Mouse (Mus musculus) CH12.LX (cell line): ENCODE results near the gene Bcor. TPM values are rescaled to one million over a fixed set of nuclear protein-coding genes. Genes with fewer than 3 reads are reported as not detected.

ENCODE experiments used
- DNase-seq: peaks from one replicate; pipeline ENCODE4 v3.0.0-alpha.2; 2013; ENCODE audit errors: extremely low read depth
- H3K27ac ChIP-seq: 2 replicates; pipeline ENCODE4 v1.5.1; 2012; ENCODE audit warnings: low read depth, mild to moderate bottlenecking, control low read depth, moderate library complexity; ENCODE audit not compliant: insufficient read depth
- H3K27me3 ChIP-seq: replicated peaks from 2 replicates; pipeline ENCODE3; 2012; ENCODE audit warnings: inconsistent platforms
- H3K36me3 ChIP-seq, 2 experiments: replicated peaks in 1 of 2; 2 replicates each; pipeline versions ENCODE3 to v1.6.1; 2012; ENCODE audit warnings: inconsistent platforms in 1 of 2, low read length in 1 of 2, mild to moderate bottlenecking in 1 of 2, mixed read lengths in 1 of 2, moderate library complexity in 1 of 2; ENCODE audit not compliant: control insufficient read depth in 1 of 2, insufficient read depth in 1 of 2
- H3K4me1 ChIP-seq, 2 experiments: 2 replicates each; pipeline ENCODE4 v1.6.1; 2012; ENCODE audit warnings: inconsistent platforms in 1 of 2, moderate library complexity in 1 of 2; ENCODE audit not compliant: insufficient read depth in 2 of 2, control insufficient read depth in 1 of 2
- H3K4me2 ChIP-seq: 2 replicates; pipeline ENCODE4 v1.6.1; 2012; ENCODE audit warnings: low read depth, mild to moderate bottlenecking, control low read depth; ENCODE audit not compliant: poor library complexity, insufficient read depth, severe bottlenecking
- H3K4me3 ChIP-seq, 3 experiments: fragments of 150-350 bp in 1 of 3; sonication (generic) in 1 of 3; replicated peaks in 1 of 3; 2 replicates each; pipeline versions ENCODE3 to v1.5.1; 2011 to 2012; ENCODE audit warnings: low read depth in 2 of 3, low read length in 2 of 3, mild to moderate bottlenecking in 2 of 3, moderate library complexity in 2 of 3, control low read depth in 1 of 3, improper control_type of control experiment in 1 of 3, inconsistent platforms in 1 of 3, mixed read lengths in 1 of 3; ENCODE audit not compliant: poor library complexity in 1 of 3
- H3K79me2 ChIP-seq: replicated peaks from 2 replicates; pipeline ENCODE4 v1.6.1; 2012; ENCODE audit warnings: mild to moderate bottlenecking, moderate library complexity; ENCODE audit not compliant: control insufficient read depth, poor library complexity, insufficient read depth, severe bottlenecking; ENCODE audit errors: extremely low read depth
- H3K9ac ChIP-seq: 2 replicates; pipeline ENCODE4 v1.6.1; 2012; ENCODE audit warnings: low read depth, mild to moderate bottlenecking, control low read depth, moderate library complexity; ENCODE audit not compliant: insufficient read depth
- H3K9me3 ChIP-seq: replicated peaks from 2 replicates; pipeline ENCODE3; 2012; ENCODE audit warnings: low read length, inconsistent platforms, mixed read lengths
- BHLHE40 ChIP-seq: IDR thresholded peaks from 2 replicates; pipeline ENCODE4 v1.6.1; 2011; ENCODE audit warnings: mild to moderate bottlenecking, low read depth, low read length, improper control_type of control experiment
- CHD1 ChIP-seq: IDR thresholded peaks from 2 replicates; pipeline ENCODE4 v1.6.1; 2012; ENCODE audit warnings: low read depth, low read length, improper control_type of control experiment, inconsistent platforms
- CTCF ChIP-seq, 2 experiments: IDR thresholded peaks in 1 of 2; conservative IDR thresholded peaks in 1 of 2; 2 replicates each; pipeline ENCODE4 v1.5.1; 2011 to 2012; ENCODE audit warnings: low read depth in 2 of 2, low read length in 2 of 2, improper control_type of control experiment in 1 of 2, inconsistent platforms in 1 of 2, mild to moderate bottlenecking in 1 of 2, moderate library complexity in 1 of 2
- E2F4 ChIP-seq: IDR thresholded peaks from 2 replicates; pipeline ENCODE4 v1.6.1; 2011; ENCODE audit warnings: low read depth, low read length, improper control_type of control experiment; ENCODE audit not compliant: insufficient replicate concordance
- EP300 ChIP-seq: IDR thresholded peaks from 2 replicates; pipeline ENCODE4 v1.6.1; 2011; ENCODE audit warnings: low read length, improper control_type of control experiment
- HCFC1 ChIP-seq: IDR thresholded peaks from 2 replicates; pipeline ENCODE4 v1.6.1; 2012; ENCODE audit warnings: low read depth, mild to moderate bottlenecking, inconsistent platforms, low read length, improper control_type of control experiment
- IRF4 ChIP-seq: IDR thresholded peaks from 2 replicates; pipeline ENCODE4 v1.6.1; 2014; ENCODE audit warnings: low read depth, mild to moderate bottlenecking, inconsistent platforms, low read length, improper control_type of control experiment
- JUN ChIP-seq: IDR thresholded peaks from 2 replicates; pipeline ENCODE4 v1.6.1; 2011; ENCODE audit warnings: low read depth, mild to moderate bottlenecking, low read length, improper control_type of control experiment, moderate library complexity; ENCODE audit not compliant: insufficient read depth
- KAT2A ChIP-seq: IDR thresholded peaks from 2 replicates; pipeline ENCODE4 v1.6.1; 2012; ENCODE audit warnings: low read length, improper control_type of control experiment, inconsistent platforms; ENCODE audit not compliant: insufficient replicate concordance
- MAX ChIP-seq: IDR thresholded peaks from 2 replicates; pipeline ENCODE4 v1.6.1; 2011; ENCODE audit warnings: low read length, improper control_type of control experiment
- MAZ ChIP-seq: IDR thresholded peaks from 2 replicates; pipeline ENCODE4 v1.6.1; 2012; ENCODE audit warnings: low read depth, mild to moderate bottlenecking, inconsistent platforms, low read length, improper control_type of control experiment, moderate library complexity
- MYC ChIP-seq: IDR thresholded peaks from 2 replicates; pipeline ENCODE4 v1.6.1; 2011; ENCODE audit warnings: low read depth, mild to moderate bottlenecking, improper control_type of control experiment, low read length
- NRF1 ChIP-seq: IDR thresholded peaks from 2 replicates; pipeline ENCODE4 v1.6.1; 2014; ENCODE audit warnings: low read depth, mild to moderate bottlenecking, inconsistent platforms, low read length, improper control_type of control experiment, moderate library complexity
- PAX5 ChIP-seq: IDR thresholded peaks from 2 replicates; pipeline ENCODE4 v1.6.1; 2012; ENCODE audit warnings: low read length, inconsistent platforms, mixed read lengths
- POLR2A ChIP-seq: IDR thresholded peaks from 2 replicates; pipeline ENCODE4 v1.6.1; 2011; ENCODE audit warnings: low read depth, mild to moderate bottlenecking, improper control_type of control experiment, low read length
- POLR2AphosphoS2 ChIP-seq: IDR thresholded peaks from 2 replicates; pipeline ENCODE4 v1.6.1; 2011; ENCODE audit warnings: low read depth, low read length, improper control_type of control experiment
- RAD21 ChIP-seq: IDR thresholded peaks from 2 replicates; pipeline ENCODE4 v1.6.1; 2011; ENCODE audit warnings: low read depth, mild to moderate bottlenecking, low read length, improper control_type of control experiment, moderate library complexity
- SIN3A ChIP-seq: IDR thresholded peaks from 2 replicates; pipeline ENCODE4 v1.6.1; 2012; ENCODE audit warnings: low read length, improper control_type of control experiment, inconsistent platforms
- SMC3 ChIP-seq: IDR thresholded peaks from 2 replicates; pipeline ENCODE4 v1.6.1; 2011; ENCODE audit warnings: low read depth, low read length, improper control_type of control experiment
- USF1 ChIP-seq: IDR thresholded peaks from 2 replicates; pipeline ENCODE4 v1.6.1; 2014; ENCODE audit warnings: low read depth, mild to moderate bottlenecking, inconsistent platforms, low read length, improper control_type of control experiment
- USF2 ChIP-seq: conservative IDR thresholded peaks from 2 replicates; pipeline ENCODE4 v1.6.1; 2011; ENCODE audit warnings: low read depth, low read length, improper control_type of control experiment
- ZKSCAN1 ChIP-seq: IDR thresholded peaks from 2 replicates; pipeline ENCODE4 v1.6.1; 2012; ENCODE audit warnings: low read depth, inconsistent platforms, low read length, improper control_type of control experiment, borderline replicate concordance
- dilution Hi-C: fragments of 300-500 bp; cut with MboI; formaldehyde crosslinking; loops from 2 replicates; pipeline ENCODE4 v1.14.3; 2020; ENCODE audit warnings: low sequenced_read_pairs; ENCODE audit not compliant: extremely low pct_unique_long_range_greater_than_20kb, extremely low pct_ligation_motif_present
- in situ Hi-C: fragments of 300-500 bp; cut with MboI; formaldehyde crosslinking; loops from 3 replicates; pipeline ENCODE4 v1.14.3; 2019; ENCODE audit warnings: low sequenced_read_pairs, low pct_ligation_motif_present, low pct_unique_long_range_greater_than_20kb, mixed read lengths
- polyA plus RNA-seq: library from polyadenylated mRNA; unstranded; fragments of >175 nt; gene quantifications from 2 replicates; pipeline ENCODE4 v1.2.1, GENCODE M21; 2012; ENCODE audit warnings: low read depth; ENCODE audit not compliant: insufficient read length
- total RNA-seq, 2 experiments: library from RNA; depleted of rRNA; stranded (reverse); fragments of 300-350 nt in 1 of 2; fragments of >200 nt in 1 of 2; gene quantifications; 2 replicates each; pipeline ENCODE4 v1.2.3; 2012 to 2014

Gene Bcor
- total and polyA plus RNA-seq, 3 experiments = 14.3 to 41.1 (median 33.8) TPM

- no peak for DNase-seq
- H3K4me2 ChIP-seq = no peak overlapping the region
- H3K27ac ChIP-seq = no peak overlapping the region
- peaks cover 0 to 9% of the 10 kb centered on the region in 2 experiments; a peak in 2 of 4 replicates for H3K4me1 ChIP-seq
- dilution Hi-C loops = no loop called here
- no peaks in the 10 kb centered on the region for H3K9me3 ChIP-seq
- no peaks in the 10 kb centered on the region for H3K36me3 ChIP-seq
- no peaks in the 10 kb centered on the region for H3K79me2 ChIP-seq
- no peak overlapping the region for H3K4me3 ChIP-seq
- H3K9ac ChIP-seq = no peak overlapping the region
- in situ Hi-C loops = no loop called here
- no peak for TF ChIP-seq MYC
- no peak for TF ChIP-seq MAZ
- no peak for TF ChIP-seq SIN3A
- no peak for TF ChIP-seq NRF1
- TF ChIP-seq BHLHE40 = no peak
- TF ChIP-seq USF2 = no peak
- no peak for TF ChIP-seq JUN
- no peak for TF ChIP-seq USF1
- no peaks in the 10 kb centered on the region for H3K27me3 ChIP-seq
Observed at GRCm38 (mm10) chrX:12150425-12150824, 9.7 kb downstream of the Bcor start.

- H3K36me3 ChIP-seq = no peaks in the 10 kb centered on the region
- H3K9ac ChIP-seq = no peak overlapping the region
- no peaks in the 10 kb centered on the region for H3K79me2 ChIP-seq
- H3K4me1 ChIP-seq = peaks cover 0 to 9% of the 10 kb centered on the region in 2 experiments; a peak in 2 of 4 replicates
- no peak for DNase-seq
- dilution Hi-C loops (no loop called here), in situ Hi-C loops (no loop called here)
- TF ChIP-seq MAX (no peak), POLR2A (no peak), MYC (no peak), HCFC1 (no peak), PAX5 (no peak), IRF4 (no peak), USF1 (no peak), BHLHE40 (no peak), MAZ (no peak), CTCF (conservative IDR thresholded peaks at IDR 0.05 in 1 of 2, IDR thresholded peaks at IDR 0.05 in 1 of 2; ENCODE audit: low read depth in 2 of 2, low read length in 2 of 2) (no peak), NRF1 (no peak), RAD21 (no peak), POLR2AphosphoS2 (no peak), ZKSCAN1 (no peak), SMC3 (no peak), KAT2A (no peak), E2F4 (no peak), CHD1 (no peak), EP300 (no peak), USF2 (no peak)
- no peak overlapping the region for H3K4me2 ChIP-seq
- H3K27ac ChIP-seq = no peak overlapping the region
- no peaks in the 10 kb centered on the region for H3K9me3 ChIP-seq
- no peaks in the 10 kb centered on the region for H3K27me3 ChIP-seq
- no peak overlapping the region for H3K4me3 ChIP-seq
Observed at GRCm38 (mm10) chrX:12146263-12146662, 13.9 kb downstream of the Bcor start.
